ENCODE assay signal across 17 mouse cellular contexts in genomic region chr5:35174318-35174717, GRCm38 (mm10).
"Had no signal": no experiment of that assay in that cellular context is flagged by ENCODE, and none has a peak within 500 bp of the region (broad histone marks: within the 10 kb centered on the region; RNA-seq: fewer than 3 reads in every experiment).

No protein-coding gene starts in this region.

- H3K4me1 ChIP-seq: kidney, embryonic 15.5 days; stomach, embryonic 15.5 days had no signal

- H3K9ac ChIP-seq: kidney, embryonic 15.5 days; liver, embryonic 13.5 days; stomach, embryonic 15.5 days had no signal

- H3K27me3 ChIP-seq: kidney, embryonic 15.5 days; stomach, embryonic 15.5 days had no signal

- H3K27ac ChIP-seq: kidney, embryonic 15.5 days; left cerebral cortex, adult 2 months; liver, embryonic 13.5 days; stomach, embryonic 15.5 days had no signal

- H3K36me3 ChIP-seq: kidney, embryonic 15.5 days; liver, embryonic 13.5 days; stomach, embryonic 15.5 days had no signal

- DNase-seq: kidney, adult 11 months; kidney, adult 8-10 months; kidney, postnatal 10 days; kidney, postnatal 36 days; layer of hippocampus, postnatal 36 days; liver, embryonic 13.5 days; lung, adult 2 months; lung, postnatal 14 days; lung, postnatal 4 days; midbrain, embryonic 14.5 days; retina, postnatal 1 day; right cerebral cortex, postnatal 25 days; spleen, adult 18-20 months; thymus, postnatal 25 days had no signal

- H3K9me3 ChIP-seq: kidney, embryonic 15.5 days; liver, embryonic 13.5 days; stomach, embryonic 15.5 days had no signal

- H3K4me3 ChIP-seq: kidney, embryonic 15.5 days; left cerebral cortex, adult 2 months; liver, embryonic 13.5 days; stomach, embryonic 15.5 days had no signal

- H3K4me2 ChIP-seq: kidney, embryonic 15.5 days; liver, embryonic 13.5 days; stomach, embryonic 15.5 days had no signal
